In the genomic region with DNA sequence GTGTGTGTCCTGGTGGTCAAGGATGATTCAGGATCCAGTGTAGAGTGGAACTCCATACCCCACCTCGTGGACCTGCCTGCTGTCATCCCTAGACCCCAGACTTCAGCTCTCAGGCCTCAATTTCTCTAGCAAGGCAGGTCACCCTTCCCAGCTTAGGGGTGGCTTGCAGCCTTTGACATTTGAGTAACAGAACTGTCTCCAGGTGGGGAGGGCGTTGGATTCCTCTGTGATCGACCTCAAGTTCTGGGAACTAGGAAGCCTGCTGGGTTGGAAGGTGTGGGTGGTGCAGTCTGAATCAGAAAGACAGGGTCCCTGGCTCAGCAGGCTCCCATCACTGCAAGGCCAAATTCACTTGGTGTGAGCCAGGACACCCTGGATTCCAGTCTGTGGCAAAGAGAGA, we compare ENCODE assay signal across 10 mouse cellular contexts. TPM values are rescaled to one million over a fixed set of nuclear protein-coding genes. Genes with fewer than 3 reads are reported as not detected.
DNase-seq lines count a peak whose midpoint lies in the region; ATAC-seq and TF ChIP-seq lines count a peak whose summit lies in the region.
"Had no signal": no experiment of that assay in that cellular context is flagged by ENCODE, and none has a peak within 500 bp of the region (broad histone marks: within the 10 kb centered on the region; RNA-seq: fewer than 3 reads in every experiment).

No protein-coding gene starts in this region.

- H3K4me2 ChIP-seq in heart, embryonic 15.5 days: peak overlapping the region; percentile 91; the same call in 1 of the 2 replicates
- H3K4me2 ChIP-seq in embryonic facial prominence, embryonic 14.5 days (ENCODE audit: low read depth, low read length): peak overlapping the region; percentile 94
- H3K4me2 ChIP-seq in liver, embryonic 14.5 days (ENCODE audit: low read depth): peak overlapping the region; percentile 77
- no peak overlapping the region for H3K4me2 ChIP-seq in intestine, postnatal 0 days (replicated peaks; ENCODE audit: low read depth)

- no peak overlapping the region for H3K9ac ChIP-seq in heart, embryonic 15.5 days
- peak overlapping the region; percentile 76; the same call in 1 of the 2 replicates for H3K9ac ChIP-seq in embryonic facial prominence, embryonic 14.5 days (ENCODE audit: low read depth, low read length)
- peak overlapping the region; percentile 87 for H3K9ac ChIP-seq in liver, embryonic 14.5 days (replicated peaks)
- no peak overlapping the region for H3K9ac ChIP-seq in intestine, postnatal 0 days (ENCODE audit: low read depth, low read length)

- H3K4me1 ChIP-seq in heart, embryonic 15.5 days (replicated peaks): peaks cover 78% of the 10 kb centered on the region
- H3K4me1 ChIP-seq in E14TG2a.4 (replicated peaks; ENCODE audit: low read depth, low read length): peaks cover 78% of the 10 kb centered on the region
- H3K4me1 ChIP-seq in embryonic facial prominence, embryonic 14.5 days (ENCODE audit: control insufficient read depth, insufficient read depth, low read length): peaks cover 41% of the 10 kb centered on the region
- H3K4me1 ChIP-seq in liver, embryonic 14.5 days (replicated peaks; ENCODE audit: control insufficient read depth in 2 of 2, insufficient read depth in 2 of 2, low read length in 1 of 2): peaks cover 58 to 72% of the 10 kb centered on the region in 2 experiments
- H3K4me1 ChIP-seq in intestine, postnatal 0 days (replicated peaks; ENCODE audit: control insufficient read depth, insufficient read depth, low read length): peaks cover 20% of the 10 kb centered on the region; the same call in 1 of the 2 replicates

- no peak for DNase-seq in heart, postnatal 36 days
- DNase-seq in embryonic facial prominence, embryonic 14.5 days (ENCODE audit: low spot score): no peak
- DNase-seq in liver, embryonic 14.5 days (ENCODE audit: low read depth in 3 of 3, low spot score in 3 of 3): no peak
- DNase-seq in cerebellum, adult 11 months: no peak
- no peak for DNase-seq in urinary bladder, postnatal 10 days (ENCODE audit: low spot score)
- DNase-seq: kidney, adult 9 months had no signal

- H3K36me3 ChIP-seq in heart, embryonic 15.5 days: no peaks in the 10 kb centered on the region
- peaks cover 32% of the 10 kb centered on the region for H3K36me3 ChIP-seq in E14TG2a.4 (ENCODE audit: insufficient read depth, low read length)
- no peaks in the 10 kb centered on the region for H3K36me3 ChIP-seq in embryonic facial prominence, embryonic 14.5 days (ENCODE audit: control insufficient read depth, insufficient read depth, low read length)
- peaks cover 4% of the 10 kb centered on the region; the same call in 1 of the 2 replicates for H3K36me3 ChIP-seq in liver, embryonic 14.5 days (replicated peaks; ENCODE audit: control insufficient read depth, insufficient read depth, low read depth)
- H3K36me3 ChIP-seq in intestine, postnatal 0 days (ENCODE audit: control insufficient read depth, insufficient read depth): no peaks in the 10 kb centered on the region

- no peak for ATAC-seq in heart, embryonic 15.5 days (replicated peaks; ENCODE audit: insufficient number of reproducible peaks, insufficient read depth, low FRiP score, low read depth)
- no peak for ATAC-seq in embryonic facial prominence, embryonic 14.5 days (ENCODE audit: low read depth)
- no peak for ATAC-seq in liver, embryonic 14.5 days (ENCODE audit: insufficient read depth)
- ATAC-seq in intestine, postnatal 0 days: no peak

- no peak for TF ChIP-seq EP300 in liver, embryonic 14.5 days (IDR thresholded peaks at IDR 0.05; ENCODE audit: low read depth)

- no peak for TF ChIP-seq CTCF in E14TG2a.4 (conservative IDR thresholded peaks at IDR 0.05; ENCODE audit: low read length)
- no peak for TF ChIP-seq CTCF in liver, embryonic 14.5 days (IDR thresholded peaks at IDR 0.05; ENCODE audit: low read depth)
- no peak for TF ChIP-seq CTCF in intestine, postnatal 0 days (IDR thresholded peaks at IDR 0.05; ENCODE audit: low read depth)

- H3K4me3 ChIP-seq in heart, embryonic 15.5 days: peak overlapping the region; percentile 89; the same call in 1 of the 2 replicates
- peak overlapping the region; percentile 93 for H3K4me3 ChIP-seq in E14TG2a.4 (replicated peaks; ENCODE audit: low read length)
- H3K4me3 ChIP-seq in embryonic facial prominence, embryonic 14.5 days (ENCODE audit: low read depth, low read length): no peak overlapping the region
- H3K4me3 ChIP-seq in liver, embryonic 14.5 days (ENCODE audit: insufficient read depth in 1 of 2, low read depth in 2 of 2, low read length in 2 of 2): peak overlapping the region; percentile 69 to 95
- no peak overlapping the region for H3K4me3 ChIP-seq in intestine, postnatal 0 days (ENCODE audit: low read depth, low read length)

- H3K9me3 ChIP-seq in heart, embryonic 15.5 days (replicated peaks): no peaks in the 10 kb centered on the region
- H3K9me3 ChIP-seq in E14TG2a.4 (ENCODE audit: low read length): no peaks in the 10 kb centered on the region
- no peaks in the 10 kb centered on the region for H3K9me3 ChIP-seq in embryonic facial prominence, embryonic 14.5 days (ENCODE audit: control insufficient read depth, low read length)
- H3K9me3 ChIP-seq in liver, embryonic 14.5 days (ENCODE audit: control insufficient read depth, low read length): no peaks in the 10 kb centered on the region
- no peaks in the 10 kb centered on the region for H3K9me3 ChIP-seq in intestine, postnatal 0 days (ENCODE audit: control insufficient read depth)

- 80% methylated on average over 3 of the region's 3 CpGs for WGBS in heart, embryonic 15.5 days
- WGBS in embryonic facial prominence, embryonic 14.5 days: 68% methylated on average over 3 of the region's 3 CpGs
- WGBS in liver, embryonic 14.5 days (ENCODE audit: insufficient replicate concordance): 46% methylated on average over 3 of the region's 3 CpGs
- 73% methylated on average over 3 of the region's 3 CpGs for WGBS in intestine, postnatal 0 days

- H3K27me3 ChIP-seq in heart, embryonic 15.5 days: no peaks in the 10 kb centered on the region
- no peaks in the 10 kb centered on the region for H3K27me3 ChIP-seq in E14TG2a.4 (ENCODE audit: insufficient read depth, low read length)
- H3K27me3 ChIP-seq in embryonic facial prominence, embryonic 14.5 days (replicated peaks; ENCODE audit: control insufficient read depth, insufficient read depth, low read length): no peaks in the 10 kb centered on the region
- no peaks in the 10 kb centered on the region for H3K27me3 ChIP-seq in liver, embryonic 14.5 days (ENCODE audit: control insufficient read depth, insufficient read depth, low read length)
- no peaks in the 10 kb centered on the region for H3K27me3 ChIP-seq in intestine, postnatal 0 days (replicated peaks; ENCODE audit: control insufficient read depth, insufficient read depth, low read length)

- intact Hi-C loops in heart, postnatal 36 days (cut with DNase I): no loop called here

- H3K27ac ChIP-seq in heart, embryonic 15.5 days: no peak overlapping the region
- no peak overlapping the region for H3K27ac ChIP-seq in embryonic facial prominence, embryonic 14.5 days (replicated peaks; ENCODE audit: low read depth, low read length)
- peak overlapping the region; percentile 99 for H3K27ac ChIP-seq in liver, embryonic 14.5 days
- H3K27ac ChIP-seq in intestine, postnatal 0 days (ENCODE audit: low read depth, low read length): no peak overlapping the region
- H3K27ac ChIP-seq: macrophage had no signal

RNA-seq across cellular contexts. Expression of gene Klf16, which starts 2.2 kb away (rescaled TPM):
- 4.7 and 6.4 TPM in 2 replicates for polyA plus RNA-seq in heart, embryonic 15.5 days (2015; fragmentation: Nextera tagmentation; extraction: Ambion mirVana)
- total RNA-seq in heart, postnatal 36 days (2021): 1 to 10 TPM; 3.6 to 4.5 TPM
- polyA plus RNA-seq in embryonic facial prominence, embryonic 14.5 days (2014; fragmentation: Nextera tagmentation; extraction: Ambion mirVana): 9.7 and 9.9 TPM in 2 replicates
- 12.5 and 13.8 TPM in 2 replicates for polyA plus RNA-seq in liver, embryonic 14.5 days (2012; rRNA removed)
- polyA plus RNA-seq in liver, embryonic 14.5 days (2014; fragmentation: Nextera tagmentation; extraction: Ambion mirVana): 10.6 and 12.3 TPM in 2 replicates
- polyA plus RNA-seq in intestine, postnatal 0 days (2015; fragmentation: Nextera tagmentation; extraction: Ambion mirVana): 4.8 and 5.3 TPM in 2 replicates

RNA-seq across cellular contexts. Expression of gene Rexo1, which starts 13.5 kb away (rescaled TPM):
- polyA plus RNA-seq in heart, embryonic 15.5 days (2015; fragmentation: Nextera tagmentation; extraction: Ambion mirVana): 13.6 and 20.2 TPM in 2 replicates
- total RNA-seq in heart, postnatal 36 days (2021): 10 to 100 TPM; 12.3 to 13.7 TPM
- 22.6 and 26.2 TPM in 2 replicates for polyA plus RNA-seq in embryonic facial prominence, embryonic 14.5 days (2014; fragmentation: Nextera tagmentation; extraction: Ambion mirVana)
- 19.1 and 24.8 TPM in 2 replicates for polyA plus RNA-seq in liver, embryonic 14.5 days (2012; rRNA removed)
- polyA plus RNA-seq in liver, embryonic 14.5 days (2014; fragmentation: Nextera tagmentation; extraction: Ambion mirVana): 10.7 and 14.0 TPM in 2 replicates
- 9.1 and 10.1 TPM in 2 replicates for polyA plus RNA-seq in intestine, postnatal 0 days (2015; fragmentation: Nextera tagmentation; extraction: Ambion mirVana)

RNA-seq across cellular contexts. Expression of gene Abhd17a, which starts 15.2 kb away (rescaled TPM):
- polyA plus RNA-seq in heart, embryonic 15.5 days (2015; fragmentation: Nextera tagmentation; extraction: Ambion mirVana): 84.2 and 110 TPM in 2 replicates
- total RNA-seq in heart, postnatal 36 days (2021): 10 to 100 TPM; 48.3 to 51.2 TPM
- polyA plus RNA-seq in embryonic facial prominence, embryonic 14.5 days (2014; fragmentation: Nextera tagmentation; extraction: Ambion mirVana): 115 and 124 TPM in 2 replicates
- polyA plus RNA-seq in liver, embryonic 14.5 days (2012; rRNA removed): 41.2 and 51.0 TPM in 2 replicates
- polyA plus RNA-seq in liver, embryonic 14.5 days (2014; fragmentation: Nextera tagmentation; extraction: Ambion mirVana): 55.0 and 63.4 TPM in 2 replicates
- polyA plus RNA-seq in intestine, postnatal 0 days (2015; fragmentation: Nextera tagmentation; extraction: Ambion mirVana): 116 and 117 TPM in 2 replicates

RNA-seq across cellular contexts. Expression of gene Scamp4, which starts 27.8 kb away (rescaled TPM):
- polyA plus RNA-seq in heart, embryonic 15.5 days (2015; fragmentation: Nextera tagmentation; extraction: Ambion mirVana): 55.9 and 71.6 TPM in 2 replicates
- total RNA-seq in heart, postnatal 36 days (2021): 10 to 100 TPM; 19.7 to 22.1 TPM
- 84.6 and 96.3 TPM in 2 replicates for polyA plus RNA-seq in embryonic facial prominence, embryonic 14.5 days (2014; fragmentation: Nextera tagmentation; extraction: Ambion mirVana)
- polyA plus RNA-seq in liver, embryonic 14.5 days (2012; rRNA removed): 22.0 and 27.6 TPM in 2 replicates
- polyA plus RNA-seq in liver, embryonic 14.5 days (2014; fragmentation: Nextera tagmentation; extraction: Ambion mirVana): 34.6 and 39.8 TPM in 2 replicates
- polyA plus RNA-seq in intestine, postnatal 0 days (2015; fragmentation: Nextera tagmentation; extraction: Ambion mirVana): 86.5 and 88.5 TPM in 2 replicates

RNA-seq across cellular contexts. Expression of gene Adat3, which starts 27.8 kb away (rescaled TPM):
- 3.0 and 3.9 TPM in 2 replicates for polyA plus RNA-seq in heart, embryonic 15.5 days (2015; fragmentation: Nextera tagmentation; extraction: Ambion mirVana)
- 1 to 10 TPM in 1 of 2 experiments, under 1 TPM in 1; 0.49 to 1.4 TPM for total RNA-seq in heart, postnatal 36 days (2021)
- polyA plus RNA-seq in embryonic facial prominence, embryonic 14.5 days (2014; fragmentation: Nextera tagmentation; extraction: Ambion mirVana): 6.1 and 6.2 TPM in 2 replicates
- 6.3 and 6.4 TPM in 2 replicates for polyA plus RNA-seq in liver, embryonic 14.5 days (2012; rRNA removed)
- 3.8 and 4.9 TPM in 2 replicates for polyA plus RNA-seq in liver, embryonic 14.5 days (2014; fragmentation: Nextera tagmentation; extraction: Ambion mirVana)
- polyA plus RNA-seq in intestine, postnatal 0 days (2015; fragmentation: Nextera tagmentation; extraction: Ambion mirVana): 5.4 and 6.6 TPM in 2 replicates

Comparison
In these comparisons a context has a peak if more than half of its experiments do, and no peak if none do; other contexts are left out.
1. H3K4me3 ChIP-seq: peak in heart, embryonic 15.5 days (single experiment), E14TG2a.4 (single experiment) and liver, embryonic 14.5 days (2 of 2); none in embryonic facial prominence, embryonic 14.5 days (single experiment) and intestine, postnatal 0 days (single experiment).
2. H3K9ac ChIP-seq: peak in embryonic facial prominence, embryonic 14.5 days (single experiment) and liver, embryonic 14.5 days (single experiment); none in heart, embryonic 15.5 days (single experiment) and intestine, postnatal 0 days (single experiment).